Comparison of ENCODE assay signal across 10 mouse cellular contexts in genomic region chr4:54712929-54713328, GRCm38 (mm10).
DNase-seq lines count a peak whose midpoint lies in the region; ATAC-seq and TF ChIP-seq lines count a peak whose summit lies in the region.
"Had no signal": no experiment of that assay in that cellular context is flagged by ENCODE, and none has a peak within 500 bp of the region (broad histone marks: within the 10 kb centered on the region; RNA-seq: fewer than 3 reads in every experiment).

No protein-coding gene starts in this region.

- H3K9ac ChIP-seq in limb, embryonic 11.5 days (ENCODE audit: low read length), result no peak overlapping the region
- H3K9ac ChIP-seq in limb, embryonic 15.5 days, result no peak overlapping the region
- H3K9ac ChIP-seq in stomach, postnatal 0 days (ENCODE audit: low read length), result no peak overlapping the region
- H3K9ac ChIP-seq: liver, embryonic 13.5 days; midbrain, embryonic 12.5 days had no signal

- no peaks in the 10 kb centered on the region for H3K36me3 ChIP-seq in limb, embryonic 11.5 days (ENCODE audit: control insufficient read depth, insufficient read depth, low read length)
- no peaks in the 10 kb centered on the region for H3K36me3 ChIP-seq in limb, embryonic 10.5 days
- H3K36me3 ChIP-seq in limb, embryonic 15.5 days, result no peaks in the 10 kb centered on the region
- H3K36me3 ChIP-seq in stomach, postnatal 0 days (ENCODE audit: control insufficient read depth, insufficient read depth, low read length), result no peaks in the 10 kb centered on the region
- H3K36me3 ChIP-seq: liver, embryonic 13.5 days; midbrain, embryonic 12.5 days had no signal

- peak; percentile 39; the same call in 1 of the 2 replicates for ATAC-seq in limb, embryonic 11.5 days (ENCODE audit: insufficient number of reproducible peaks, low FRiP score, low TSS enrichment, low read depth)
- peak; percentile 48; the same call in 1 of the 2 replicates for ATAC-seq in limb, embryonic 15.5 days (ENCODE audit: insufficient number of reproducible peaks, low FRiP score, low TSS enrichment, low read depth)
- no peak for ATAC-seq in stomach, postnatal 0 days (ENCODE audit: low FRiP score, low TSS enrichment)

- 65% methylated on average over 3 of the region's 3 CpGs for WGBS in limb, embryonic 11.5 days
- 75% methylated on average over 3 of the region's 3 CpGs for WGBS in limb, embryonic 10.5 days
- WGBS in limb, embryonic 15.5 days, result 46% methylated on average over 3 of the region's 3 CpGs
- WGBS in stomach, postnatal 0 days, result 48% methylated on average over 3 of the region's 3 CpGs

- intact Hi-C loops in gastrocnemius, adult 2 months (cut with DNase I), result loop anchor here (5.0 kb wide), 1 partner anchor 101 kb away; no protein-coding TSS in a partner anchor

- H3K27ac ChIP-seq in gastrocnemius, adult 2 months, result peak overlapping the region; percentile 83
- H3K27ac ChIP-seq in limb, embryonic 11.5 days (replicated peaks; ENCODE audit: low read depth, low read length), result no peak overlapping the region
- H3K27ac ChIP-seq in limb, embryonic 10.5 days, result no peak overlapping the region
- no peak overlapping the region for H3K27ac ChIP-seq in limb, embryonic 15.5 days
- H3K27ac ChIP-seq in stomach, postnatal 0 days (replicated peaks), result no peak overlapping the region
- H3K27ac ChIP-seq: liver, embryonic 13.5 days; midbrain, embryonic 12.5 days had no signal

- DNase-seq in gastrocnemius, adult 2 months, result peak; percentile 37
- no peak for DNase-seq in gastrocnemius, postnatal 10 days
- no peak for DNase-seq in limb, embryonic 11.5 days (ENCODE audit: low spot score)
- DNase-seq in limb, embryonic 10.5 days (ENCODE audit: low spot score), result no peak
- peak; percentile 19 for DNase-seq in embryo, embryonic 11.5 days (ENCODE audit: low read depth, low spot score)
- no peak for DNase-seq in spleen, postnatal 4 days (ENCODE audit: low spot score in 2 of 2)
- no peak for DNase-seq in stomach, postnatal 0 days (ENCODE audit: low spot score)
- DNase-seq: liver, embryonic 13.5 days had no signal

- no peak for TF ChIP-seq EP300 in stomach, postnatal 0 days (optimal IDR thresholded peaks at IDR 0.05)

- H3K9me3 ChIP-seq in limb, embryonic 11.5 days (ENCODE audit: control insufficient read depth, low read length), result no peaks in the 10 kb centered on the region
- no peaks in the 10 kb centered on the region for H3K9me3 ChIP-seq in limb, embryonic 10.5 days (replicated peaks)
- no peaks in the 10 kb centered on the region for H3K9me3 ChIP-seq in limb, embryonic 15.5 days
- no peaks in the 10 kb centered on the region for H3K9me3 ChIP-seq in stomach, postnatal 0 days (ENCODE audit: control insufficient read depth, low read length)
- H3K9me3 ChIP-seq: liver, embryonic 13.5 days; midbrain, embryonic 12.5 days had no signal

- H3K27me3 ChIP-seq in limb, embryonic 11.5 days (ENCODE audit: control insufficient read depth, insufficient read depth, low read length), result no peaks in the 10 kb centered on the region
- no peaks in the 10 kb centered on the region for H3K27me3 ChIP-seq in limb, embryonic 10.5 days (ENCODE audit: low read depth, poor library complexity, severe bottlenecking)
- no peaks in the 10 kb centered on the region for H3K27me3 ChIP-seq in limb, embryonic 15.5 days
- no peaks in the 10 kb centered on the region for H3K27me3 ChIP-seq in stomach, postnatal 0 days (ENCODE audit: control insufficient read depth, insufficient read depth, low read length)
- H3K27me3 ChIP-seq: liver, embryonic 13.5 days; midbrain, embryonic 12.5 days had no signal

- H3K4me2 ChIP-seq in limb, embryonic 11.5 days (ENCODE audit: low read depth, severe bottlenecking), result no peak overlapping the region
- no peak overlapping the region for H3K4me2 ChIP-seq in limb, embryonic 15.5 days
- no peak overlapping the region for H3K4me2 ChIP-seq in stomach, postnatal 0 days (replicated peaks; ENCODE audit: low read depth)
- H3K4me2 ChIP-seq: liver, embryonic 13.5 days; midbrain, embryonic 12.5 days had no signal

- TF ChIP-seq CTCF in gastrocnemius, adult 2 months (IDR thresholded peaks at IDR 0.05), result no peak
- TF ChIP-seq CTCF in stomach, postnatal 0 days (IDR thresholded peaks at IDR 0.05; ENCODE audit: low read depth), result no peak

- H3K4me3 ChIP-seq in gastrocnemius, adult 2 months, result no peak overlapping the region
- no peak overlapping the region for H3K4me3 ChIP-seq in limb, embryonic 11.5 days (ENCODE audit: low read depth, low read length)
- no peak overlapping the region for H3K4me3 ChIP-seq in limb, embryonic 10.5 days
- H3K4me3 ChIP-seq in limb, embryonic 15.5 days, result no peak overlapping the region
- no peak overlapping the region for H3K4me3 ChIP-seq in stomach, postnatal 0 days (ENCODE audit: low read depth, low read length)
- H3K4me3 ChIP-seq: liver, embryonic 13.5 days; midbrain, embryonic 12.5 days had no signal

- H3K4me1 ChIP-seq in limb, embryonic 11.5 days (ENCODE audit: control insufficient read depth, insufficient read depth, low read length), result no peaks in the 10 kb centered on the region
- peaks cover 4% of the 10 kb centered on the region for H3K4me1 ChIP-seq in limb, embryonic 10.5 days
- H3K4me1 ChIP-seq in limb, embryonic 15.5 days, result peaks cover 8% of the 10 kb centered on the region; the same call in 1 of the 2 replicates
- no peaks in the 10 kb centered on the region for H3K4me1 ChIP-seq in stomach, postnatal 0 days (replicated peaks; ENCODE audit: control insufficient read depth, insufficient read depth)
- H3K4me1 ChIP-seq: liver, embryonic 13.5 days; midbrain, embryonic 12.5 days had no signal

Comparison
In these comparisons a context has a peak if more than half of its experiments do, and no peak if none do; other contexts are left out.
1. DNase-seq: peak in gastrocnemius, adult 2 months (single experiment) and embryo, embryonic 11.5 days (single experiment); none in gastrocnemius, postnatal 10 days (single experiment), limb, embryonic 11.5 days (single experiment), limb, embryonic 10.5 days (single experiment), spleen, postnatal 4 days (0 of 2) and stomach, postnatal 0 days (single experiment).